Mouse (Mus musculus): ENCODE measurements around the gene Adamts17. TPM values are rescaled to one million over a fixed set of nuclear protein-coding genes. Genes with fewer than 3 reads are reported as not detected.

The Adamts17 gene
- polyA plus RNA-seq, 1 experiment from 2014 or later = 0.06 TPM

DNA sequence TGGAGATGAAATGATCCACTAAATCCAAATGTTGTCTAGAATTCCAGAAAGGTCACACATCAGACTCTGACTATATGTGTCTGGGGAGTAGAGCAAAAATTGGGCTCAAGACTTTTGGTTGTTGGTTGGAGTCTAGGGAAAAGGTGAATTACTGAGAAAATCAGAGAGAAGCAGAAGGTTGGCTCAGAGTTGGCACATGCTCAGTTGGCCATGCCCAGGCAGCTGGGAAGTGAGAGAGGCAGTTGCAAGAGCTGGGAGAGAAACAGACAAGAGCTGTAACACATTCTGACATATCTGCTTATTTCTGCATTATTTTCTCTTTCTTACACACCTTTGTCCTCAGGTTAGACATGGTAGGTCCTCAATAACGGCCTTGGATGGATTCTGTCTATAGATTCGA, 209.7 kb downstream of the Adamts17 start:
- no peak overlapping the region for H3K9ac ChIP-seq (ENCODE audit: low read depth, low read length)
- ATAC-seq (ENCODE audit: low read depth) = no peak

GRCm38 (mm10) chr7:67050424-67050823, 210.9 kb downstream of the Adamts17 start:
- Histone ChIP-seq H3K4me1 (ENCODE audit: control insufficient read depth, low read depth, low read length) (no peaks in the 10 kb centered on the region), H3K9me3 (replicated peaks; ENCODE audit: control insufficient read depth, low read length) (no peaks in the 10 kb centered on the region), H3K4me2 (ENCODE audit: low read depth, low read length) (no peak overlapping the region), H3K27me3 (ENCODE audit: control insufficient read depth, insufficient read depth, low read depth, low read length) (no peaks in the 10 kb centered on the region), H3K9ac (ENCODE audit: low read depth, low read length) (no peak overlapping the region), H3K27ac (ENCODE audit: low read length) (no peak overlapping the region), H3K4me3 (ENCODE audit: low read depth, low read length) (no peak overlapping the region), H3K36me3 (ENCODE audit: control insufficient read depth, insufficient read depth) (no peaks in the 10 kb centered on the region)
- 66% methylated on average over 3 of the region's 3 CpGs for WGBS (ENCODE audit: insufficient replicate concordance)
- no peak for ATAC-seq (ENCODE audit: low read depth)

More for the DNA sequence above, 209.7 kb downstream of the Adamts17 start:
- Histone ChIP-seq H3K4me1 (ENCODE audit: control insufficient read depth, low read depth, low read length) (no peaks in the 10 kb centered on the region), H3K36me3 (ENCODE audit: control insufficient read depth, insufficient read depth) (no peaks in the 10 kb centered on the region), H3K4me2 (ENCODE audit: low read depth, low read length) (no peak overlapping the region), H3K4me3 (ENCODE audit: low read depth, low read length) (no peak overlapping the region), H3K27me3 (ENCODE audit: control insufficient read depth, insufficient read depth, low read depth, low read length) (no peaks in the 10 kb centered on the region), H3K27ac (ENCODE audit: low read length) (no peak overlapping the region), H3K9me3 (replicated peaks; ENCODE audit: control insufficient read depth, low read length) (no peaks in the 10 kb centered on the region)
- WGBS (ENCODE audit: insufficient replicate concordance) = 54% methylated on average over 2 of the region's 2 CpGs

- Histone ChIP-seq H3K9me3 (replicated peaks; ENCODE audit: control insufficient read depth, low read length) (no peaks in the 10 kb centered on the region), H3K27me3 (ENCODE audit: control insufficient read depth, insufficient read depth, low read depth, low read length) (no peaks in the 10 kb centered on the region), H3K27ac (ENCODE audit: low read length) (no peak overlapping the region), H3K4me3 (ENCODE audit: low read depth, low read length) (no peak overlapping the region), H3K4me2 (ENCODE audit: low read depth, low read length) (no peak overlapping the region), H3K4me1 (ENCODE audit: control insufficient read depth, low read depth, low read length) (no peaks in the 10 kb centered on the region), H3K36me3 (ENCODE audit: control insufficient read depth, insufficient read depth) (no peaks in the 10 kb centered on the region), H3K9ac (ENCODE audit: low read depth, low read length) (no peak overlapping the region)
- 17% methylated on average over 7 of the region's 7 CpGs for WGBS (ENCODE audit: insufficient replicate concordance)
- no peak for ATAC-seq (ENCODE audit: low read depth)
Observed at GRCm38 (mm10) chr7:67051089-67051718, 211.7 kb downstream of the Adamts17 start.

DNA sequence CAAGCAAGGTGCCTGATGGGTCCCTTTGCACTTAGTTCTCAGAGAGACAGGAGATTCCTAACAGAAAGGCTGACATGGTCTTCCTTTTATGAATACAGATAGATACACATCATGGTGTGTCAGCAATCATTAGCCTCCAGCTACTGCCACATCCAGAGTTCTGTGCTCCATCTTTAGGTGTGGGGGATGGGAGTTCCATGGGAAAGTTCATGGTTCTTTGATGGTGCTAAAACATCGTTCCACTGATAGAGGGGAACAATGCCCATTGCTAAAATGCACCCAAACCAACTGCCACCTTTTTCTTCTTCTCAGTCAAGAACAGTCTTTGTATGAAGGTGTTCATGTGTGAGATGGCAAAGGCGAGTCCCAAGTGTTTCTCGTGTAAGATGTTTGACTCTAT, 215.3 kb downstream of the Adamts17 start:
- H3K4me1 ChIP-seq (ENCODE audit: control insufficient read depth, low read depth, low read length) = no peaks in the 10 kb centered on the region
- no peaks in the 10 kb centered on the region for H3K36me3 ChIP-seq (ENCODE audit: control insufficient read depth, insufficient read depth)
- no peaks in the 10 kb centered on the region for H3K9me3 ChIP-seq (replicated peaks; ENCODE audit: control insufficient read depth, low read length)
- no peak overlapping the region for H3K4me3 ChIP-seq (ENCODE audit: low read depth, low read length)
- no peak overlapping the region for H3K9ac ChIP-seq (ENCODE audit: low read depth, low read length)
- no peak overlapping the region for H3K27ac ChIP-seq (ENCODE audit: low read length)
- H3K27me3 ChIP-seq (ENCODE audit: control insufficient read depth, insufficient read depth, low read depth, low read length) = no peaks in the 10 kb centered on the region
- H3K4me2 ChIP-seq (ENCODE audit: low read depth, low read length) = no peak overlapping the region
- ATAC-seq (ENCODE audit: low read depth) = no peak
- WGBS (ENCODE audit: insufficient replicate concordance) = 65% methylated on average over 3 of the region's 3 CpGs

GRCm38 (mm10) chr7:67055510-67055909, 216.0 kb downstream of the Adamts17 start:
- Histone ChIP-seq H3K9me3 (replicated peaks; ENCODE audit: control insufficient read depth, low read length) (no peaks in the 10 kb centered on the region), H3K27me3 (ENCODE audit: control insufficient read depth, insufficient read depth, low read depth, low read length) (no peaks in the 10 kb centered on the region), H3K4me1 (ENCODE audit: control insufficient read depth, low read depth, low read length) (no peaks in the 10 kb centered on the region), H3K4me2 (ENCODE audit: low read depth, low read length) (no peak overlapping the region), H3K36me3 (ENCODE audit: control insufficient read depth, insufficient read depth) (no peaks in the 10 kb centered on the region), H3K4me3 (ENCODE audit: low read depth, low read length) (no peak overlapping the region), H3K9ac (ENCODE audit: low read depth, low read length) (no peak overlapping the region), H3K27ac (ENCODE audit: low read length) (no peak overlapping the region)
- WGBS (ENCODE audit: insufficient replicate concordance) = 62% methylated on average over 3 of the region's 3 CpGs
- no peak for ATAC-seq (ENCODE audit: low read depth)

DNA sequence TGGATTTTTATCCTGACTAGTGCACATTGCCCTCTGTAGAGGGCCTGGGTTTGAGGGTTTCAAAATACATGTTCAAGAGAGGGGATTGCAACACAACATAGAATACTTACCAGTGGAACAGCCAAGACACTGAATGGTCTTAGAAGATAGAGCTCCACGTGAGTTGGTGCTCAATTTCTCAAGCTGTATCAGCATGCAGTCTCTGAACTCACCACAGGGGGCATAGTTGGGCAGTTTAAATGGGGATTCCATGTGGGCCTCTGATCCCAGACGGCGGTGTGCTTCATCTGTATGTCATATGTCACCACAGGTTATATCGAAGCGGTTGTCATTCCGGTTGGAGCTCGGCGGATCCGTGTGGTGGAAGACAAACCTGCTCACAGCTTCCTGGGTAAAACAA, 222.2 kb downstream of the Adamts17 start:
- WGBS (ENCODE audit: insufficient replicate concordance) = 76% methylated on average over 9 of the region's 9 CpGs
- no peak overlapping the region for H3K9ac ChIP-seq (ENCODE audit: low read depth, low read length)
- H3K4me3 ChIP-seq (ENCODE audit: low read depth, low read length) = no peak overlapping the region
- no peak overlapping the region for H3K27ac ChIP-seq (ENCODE audit: low read length)
- no peaks in the 10 kb centered on the region for H3K9me3 ChIP-seq (replicated peaks; ENCODE audit: control insufficient read depth, low read length)
- no peaks in the 10 kb centered on the region for H3K36me3 ChIP-seq (ENCODE audit: control insufficient read depth, insufficient read depth)
- H3K4me2 ChIP-seq (ENCODE audit: low read depth, low read length) = no peak overlapping the region
- no peaks in the 10 kb centered on the region for H3K4me1 ChIP-seq (ENCODE audit: control insufficient read depth, low read depth, low read length)
- ATAC-seq (ENCODE audit: low read depth) = no peak
- H3K27me3 ChIP-seq (ENCODE audit: control insufficient read depth, insufficient read depth, low read depth, low read length) = no peaks in the 10 kb centered on the region

- no peak for ATAC-seq (ENCODE audit: low read depth)
- H3K36me3 ChIP-seq (ENCODE audit: control insufficient read depth, insufficient read depth) = no peaks in the 10 kb centered on the region
- H3K27me3 ChIP-seq (ENCODE audit: control insufficient read depth, insufficient read depth, low read depth, low read length) = no peaks in the 10 kb centered on the region
- H3K9ac ChIP-seq (ENCODE audit: low read depth, low read length) = no peak overlapping the region
- 48% methylated on average over 2 of the region's 2 CpGs for WGBS (ENCODE audit: insufficient replicate concordance)
- H3K4me3 ChIP-seq (ENCODE audit: low read depth, low read length) = no peak overlapping the region
- H3K27ac ChIP-seq (ENCODE audit: low read length) = no peak overlapping the region
- H3K9me3 ChIP-seq (replicated peaks; ENCODE audit: control insufficient read depth, low read length) = no peaks in the 10 kb centered on the region
- H3K4me1 ChIP-seq (ENCODE audit: control insufficient read depth, low read depth, low read length) = no peaks in the 10 kb centered on the region
- no peak overlapping the region for H3K4me2 ChIP-seq (ENCODE audit: low read depth, low read length)
Observed at GRCm38 (mm10) chr7:67062571-67062970, 223.0 kb downstream of the Adamts17 start.

GRCm38 (mm10) chr7:67064627-67065305, 225.2 kb downstream of the Adamts17 start:
- H3K4me1 ChIP-seq (ENCODE audit: control insufficient read depth, low read depth, low read length) = no peaks in the 10 kb centered on the region
- H3K9me3 ChIP-seq (replicated peaks; ENCODE audit: control insufficient read depth, low read length) = no peaks in the 10 kb centered on the region
- no peak overlapping the region for H3K27ac ChIP-seq (ENCODE audit: low read length)
- H3K27me3 ChIP-seq (ENCODE audit: control insufficient read depth, insufficient read depth, low read depth, low read length) = no peaks in the 10 kb centered on the region
- H3K36me3 ChIP-seq (ENCODE audit: control insufficient read depth, insufficient read depth) = no peaks in the 10 kb centered on the region
- no peak for ATAC-seq (ENCODE audit: low read depth)
- 68% methylated on average over 10 of the region's 10 CpGs for WGBS (ENCODE audit: insufficient replicate concordance)
- no peak overlapping the region for H3K4me3 ChIP-seq (ENCODE audit: low read depth, low read length)
- H3K9ac ChIP-seq (ENCODE audit: low read depth, low read length) = no peak overlapping the region
- no peak overlapping the region for H3K4me2 ChIP-seq (ENCODE audit: low read depth, low read length)

GRCm38 (mm10) chr7:67065631-67066030, 226.1 kb downstream of the Adamts17 start:
- Histone ChIP-seq H3K4me3 (ENCODE audit: low read depth, low read length) (no peak overlapping the region), H3K4me1 (ENCODE audit: control insufficient read depth, low read depth, low read length) (no peaks in the 10 kb centered on the region), H3K36me3 (ENCODE audit: control insufficient read depth, insufficient read depth) (no peaks in the 10 kb centered on the region), H3K27me3 (ENCODE audit: control insufficient read depth, insufficient read depth, low read depth, low read length) (no peaks in the 10 kb centered on the region), H3K9ac (ENCODE audit: low read depth, low read length) (no peak overlapping the region), H3K27ac (ENCODE audit: low read length) (no peak overlapping the region), H3K9me3 (replicated peaks; ENCODE audit: control insufficient read depth, low read length) (no peaks in the 10 kb centered on the region), H3K4me2 (ENCODE audit: low read depth, low read length) (no peak overlapping the region)
- no peak for ATAC-seq (ENCODE audit: low read depth)
- WGBS (ENCODE audit: insufficient replicate concordance) = 54% methylated on average over 4 of the region's 4 CpGs
